Mouse (Mus musculus) ZHBTc4 (cell line): Measurements from ENCODE around the gene Nrp2.

Experiments used
- DNase-seq: peaks from one replicate; pipeline ENCODE4 v3.0.0-alpha.2; 2011; ENCODE audit warnings: low read depth, low spot score

Gene Nrp2

GRCm38 (mm10) chr1:62704889-62705516 is 1.9 kb downstream of the Nrp2 start:
- peak; percentile 21 for DNase-seq

DNA sequence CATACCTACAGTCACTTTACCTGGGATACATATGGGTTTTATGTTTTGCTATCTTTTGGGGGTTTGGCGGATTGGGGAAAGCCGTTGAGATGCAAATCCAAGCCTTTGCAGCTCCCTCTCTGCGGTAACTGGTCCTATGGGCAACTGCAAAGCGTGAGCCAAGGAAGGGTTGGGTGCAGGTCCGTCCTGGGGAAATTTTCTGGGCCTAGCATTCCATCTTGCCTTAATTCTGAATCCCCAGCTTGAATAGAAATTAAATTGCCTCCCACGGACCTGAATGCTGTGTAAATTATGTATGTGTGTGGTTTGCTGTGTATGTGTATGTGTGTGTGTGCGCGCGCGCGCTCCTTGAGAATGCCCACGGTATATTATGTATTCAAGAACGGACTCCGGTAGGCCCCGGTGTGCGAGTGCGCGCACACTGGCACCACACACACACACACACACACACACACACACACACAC is 2.5 kb downstream of the Nrp2 start:
- DNase-seq: peak; percentile 37

DNA sequence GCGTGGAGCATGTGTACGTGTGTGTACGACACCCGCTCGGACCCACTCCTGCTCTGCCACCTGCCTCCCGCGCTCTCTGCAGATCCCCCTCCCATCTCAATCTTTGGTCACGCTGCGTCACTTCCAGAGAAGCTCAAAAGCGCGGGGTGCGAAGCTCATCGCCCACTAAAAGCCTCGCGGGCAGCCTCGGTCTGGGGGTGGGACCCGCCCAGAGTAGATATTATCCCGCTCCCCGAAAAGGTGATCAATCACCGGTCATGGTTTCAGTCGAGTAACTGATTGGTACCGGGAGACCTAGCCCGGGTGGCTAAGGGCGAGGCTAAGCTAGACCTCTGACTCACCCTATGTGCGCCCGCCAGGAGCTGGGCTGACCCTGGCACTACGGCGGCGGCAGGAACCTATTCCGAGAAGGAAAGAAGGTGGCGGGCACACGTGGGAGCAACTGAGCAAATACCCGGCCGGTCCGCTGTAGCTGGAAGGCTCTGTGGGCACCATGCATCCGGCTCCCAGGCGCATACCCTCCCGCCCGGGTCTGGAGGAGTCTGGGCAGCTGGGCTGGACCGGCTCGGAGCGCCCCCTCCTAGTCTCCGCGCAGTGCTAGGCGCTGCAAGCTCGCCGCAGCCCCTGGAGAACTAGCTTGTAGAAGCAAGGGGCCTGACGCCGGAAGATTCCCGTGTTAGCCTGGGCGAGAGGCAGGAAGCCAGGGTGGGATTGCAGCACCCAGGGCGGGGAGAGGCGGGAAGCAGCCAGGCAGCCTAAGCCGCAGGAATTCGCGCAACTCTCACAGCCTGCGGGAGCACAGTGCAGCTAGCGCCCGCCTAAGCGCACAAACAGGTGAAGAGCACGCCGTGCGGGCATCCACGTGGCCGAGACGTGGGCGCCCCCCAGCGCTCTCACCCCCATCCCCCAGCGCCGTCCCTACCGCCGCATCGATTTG is 3.3 kb downstream of the Nrp2 start:
- peak; percentile 81 for DNase-seq

- DNase-seq: peak; percentile 68
Measured at GRCm38 (mm10) chr1:62707101-62707912, 4.2 kb downstream of the Nrp2 start.

GRCm38 (mm10) chr1:62707913-62708860 is 5.1 kb downstream of the Nrp2 start:
- peak; percentile 89 for DNase-seq

DNA sequence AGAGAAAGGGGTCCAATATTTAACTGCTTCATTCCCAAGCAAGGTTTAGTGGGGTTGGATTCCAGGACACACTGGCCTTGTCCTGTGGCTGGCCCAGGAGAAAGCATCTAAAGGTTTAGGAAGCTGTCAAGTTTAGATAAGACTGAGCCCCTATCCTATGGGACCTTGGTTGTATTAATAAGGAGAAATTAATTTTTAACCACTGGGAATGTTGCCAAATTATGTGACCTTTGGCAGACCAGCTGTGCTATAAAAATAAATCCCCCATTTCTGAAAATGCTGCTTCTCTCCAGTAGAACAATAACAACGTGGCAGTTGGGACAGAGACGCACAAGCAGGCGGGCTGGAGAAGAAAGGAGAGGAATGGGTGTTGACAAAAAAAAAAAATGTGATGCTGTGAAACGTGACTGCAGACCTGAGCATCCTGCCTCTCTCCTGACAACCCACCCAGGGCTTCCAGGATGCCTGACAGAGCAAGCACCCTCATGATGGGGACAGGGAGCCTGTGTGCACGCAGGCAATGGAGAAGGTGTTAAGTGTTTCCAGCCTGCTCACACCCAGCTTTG is 6.8 kb downstream of the Nrp2 start:
- no peak for DNase-seq

GRCm38 (mm10) chr1:62713021-62713676 is 10.1 kb downstream of the Nrp2 start:
- DNase-seq: no peak

- no peak for DNase-seq
Measured at GRCm38 (mm10) chr1:62715004-62715403, 11.9 kb downstream of the Nrp2 start.

- peak; percentile 33 for DNase-seq
Measured at GRCm38 (mm10) chr1:62715692-62716091, 12.6 kb downstream of the Nrp2 start.

DNA sequence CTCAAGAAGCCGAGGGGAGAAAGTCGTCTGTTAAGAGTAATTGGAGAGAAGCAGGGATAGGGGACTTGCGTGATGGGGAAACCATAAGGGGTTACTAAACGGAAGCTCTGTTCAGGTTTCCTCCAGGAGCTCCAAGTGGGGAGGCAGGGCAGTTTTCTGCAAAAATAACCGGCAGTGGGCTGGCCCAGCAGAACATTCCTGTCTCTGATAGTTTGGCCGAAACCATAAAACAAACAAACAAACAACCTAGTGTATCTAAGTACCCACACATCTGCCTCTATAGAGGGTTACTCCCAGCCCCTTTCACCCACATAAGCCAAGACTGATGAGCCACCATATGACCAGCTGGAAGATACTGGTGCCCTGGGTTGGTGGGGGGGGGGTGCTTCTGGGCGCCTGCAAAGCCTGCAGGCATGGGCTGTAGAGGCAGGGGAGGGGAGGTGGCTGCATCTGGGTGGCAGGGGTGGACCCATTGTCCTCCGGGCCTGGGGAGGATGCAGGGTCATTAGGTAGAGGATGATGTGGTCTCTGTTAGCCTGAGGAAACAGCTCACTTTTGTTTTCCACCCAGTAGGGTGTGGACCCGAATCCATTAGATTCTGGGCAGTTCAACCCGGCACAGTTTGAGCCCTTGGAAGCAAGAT is 13.9 kb downstream of the Nrp2 start:
- DNase-seq: no peak

- no peak for DNase-seq
Measured at GRCm38 (mm10) chr1:62717552-62718236, 14.6 kb downstream of the Nrp2 start.

DNA sequence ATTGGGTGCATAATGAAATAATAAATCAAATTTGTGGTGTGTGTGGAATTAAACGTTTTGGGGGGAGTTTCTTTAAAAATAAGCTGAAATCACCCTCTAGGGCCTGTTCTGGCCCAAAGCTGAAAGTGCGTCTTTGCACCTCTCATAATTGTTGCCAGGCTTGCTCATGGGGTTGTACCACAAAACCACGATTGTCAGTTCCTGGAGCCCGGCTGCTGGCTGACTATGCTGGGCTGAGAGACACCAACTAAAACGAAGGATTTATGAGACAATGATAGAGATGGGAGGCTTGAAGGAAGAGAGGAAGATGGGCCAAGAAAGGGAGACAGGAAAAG is 15.1 kb downstream of the Nrp2 start:
- no peak for DNase-seq

DNA sequence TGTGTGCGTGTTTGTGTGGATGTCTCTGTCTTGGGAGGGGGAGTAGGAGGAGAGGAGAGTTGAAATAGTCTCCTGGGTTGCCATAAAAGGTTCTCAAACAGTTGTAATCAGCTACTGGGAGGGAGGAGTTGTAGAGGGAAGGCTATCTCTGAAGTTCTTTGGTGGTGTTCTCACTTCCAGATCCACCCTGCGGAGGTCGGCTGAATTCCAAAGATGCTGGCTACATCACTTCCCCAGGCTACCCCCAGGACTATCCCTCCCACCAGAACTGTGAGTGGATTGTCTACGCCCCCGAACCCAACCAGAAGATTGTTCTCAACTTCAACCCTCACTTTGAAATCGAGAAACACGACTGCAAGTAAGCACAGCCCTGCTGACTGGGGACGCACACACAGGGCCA is 15.7 kb downstream of the Nrp2 start:
- DNase-seq: no peak

GRCm38 (mm10) chr1:62719770-62720169 is 16.7 kb downstream of the Nrp2 start:
- DNase-seq: no peak

DNA sequence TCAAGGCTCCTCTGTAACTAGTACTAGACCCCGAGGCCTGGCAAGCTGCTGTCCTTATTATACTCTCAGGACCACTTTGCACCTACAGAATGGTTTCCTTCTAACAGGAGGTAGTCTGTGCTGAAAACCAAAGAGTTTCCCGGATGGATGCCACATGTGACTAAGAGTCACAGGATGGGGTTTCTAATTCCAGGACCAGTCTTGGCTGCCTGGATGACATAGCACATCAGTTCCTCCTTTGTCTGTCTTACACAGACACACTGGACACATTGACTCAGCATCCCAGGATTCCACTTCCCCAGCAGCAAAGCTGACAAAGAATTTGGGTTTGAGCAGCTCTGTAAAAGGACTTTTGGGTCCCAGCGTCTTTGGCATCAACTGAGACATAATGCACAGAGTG is 17.1 kb downstream of the Nrp2 start:
- no peak for DNase-seq

DNA sequence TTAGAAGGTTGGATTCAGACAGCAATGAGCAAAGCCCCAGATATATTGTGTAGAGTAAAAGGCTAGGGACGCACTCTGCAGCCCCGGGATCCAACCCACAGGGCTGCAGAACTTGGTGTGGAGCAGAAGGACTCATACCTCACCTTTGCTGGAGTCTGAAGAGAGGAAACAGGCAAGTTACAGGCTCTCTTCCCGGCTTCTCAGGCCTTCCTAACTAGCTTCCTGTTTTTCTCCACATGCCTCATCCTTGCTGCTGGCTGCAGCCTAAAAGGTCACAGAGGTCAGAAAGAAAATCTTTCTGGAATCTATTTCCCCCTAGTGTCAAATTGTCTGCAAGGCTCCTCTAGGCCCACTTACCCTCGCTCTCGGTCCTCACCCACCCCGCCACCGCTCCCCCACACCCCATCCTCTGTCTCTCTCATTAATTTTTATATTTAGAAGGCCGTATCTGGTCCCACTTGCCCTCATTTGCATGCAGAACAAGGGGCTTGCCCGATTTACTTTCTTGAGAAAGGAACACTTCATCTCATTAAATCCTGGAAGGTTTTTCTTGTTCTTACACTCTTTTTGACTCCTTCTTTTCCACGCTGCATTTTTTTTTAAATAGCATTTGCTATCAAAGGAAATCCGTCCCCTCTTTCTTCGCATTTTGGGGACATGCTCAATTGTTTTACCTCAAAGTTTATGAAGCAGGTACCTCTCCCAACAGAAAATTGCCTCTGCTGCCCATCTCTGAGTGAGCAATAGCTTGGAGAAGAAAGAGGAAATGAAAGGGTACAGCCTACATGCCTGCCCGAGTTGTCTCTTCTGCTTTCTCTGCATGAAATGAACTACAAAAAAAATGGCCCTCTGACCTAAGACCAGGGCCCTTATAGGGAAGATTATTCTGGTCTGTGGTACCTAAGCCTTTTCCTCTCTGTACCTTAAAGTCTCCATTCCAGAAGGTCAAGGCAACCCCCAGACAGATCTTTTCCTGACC is 17.9 kb downstream of the Nrp2 start:
- DNase-seq: no peak

- DNase-seq: no peak
Measured at GRCm38 (mm10) chr1:62721706-62722187, 18.7 kb downstream of the Nrp2 start.

GRCm38 (mm10) chr1:62722526-62722925 is 19.4 kb downstream of the Nrp2 start:
- peak; percentile 90 for DNase-seq
